Mouse (Mus musculus): ENCODE results near the gene 1700080O16Rik.

The 1700080O16Rik gene

DNA sequence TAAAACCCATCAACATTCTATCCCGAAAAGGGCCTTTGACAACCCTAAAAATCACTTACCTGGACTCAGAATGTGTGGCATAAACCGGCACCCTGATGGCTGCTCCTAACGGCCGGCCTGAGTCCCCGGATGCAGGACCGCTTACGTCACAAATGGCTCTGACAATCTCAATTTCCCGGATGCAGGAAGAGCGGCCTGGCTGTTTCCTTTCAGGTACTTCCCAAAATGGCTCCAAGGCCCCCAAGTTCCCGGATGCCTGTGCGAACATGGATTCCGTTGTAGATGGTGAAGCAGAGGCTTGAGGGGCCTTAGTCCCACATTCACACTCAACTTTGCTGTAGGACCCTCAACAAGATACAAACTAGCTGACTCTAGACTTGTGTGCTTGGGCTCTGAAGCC, at the start of gene 1700080O16Rik:
TSS of gene 1700080O16Rik (minus strand) at position 101 of the 400 bp plus-strand sequence.
- DNase-seq = no peak

DNA sequence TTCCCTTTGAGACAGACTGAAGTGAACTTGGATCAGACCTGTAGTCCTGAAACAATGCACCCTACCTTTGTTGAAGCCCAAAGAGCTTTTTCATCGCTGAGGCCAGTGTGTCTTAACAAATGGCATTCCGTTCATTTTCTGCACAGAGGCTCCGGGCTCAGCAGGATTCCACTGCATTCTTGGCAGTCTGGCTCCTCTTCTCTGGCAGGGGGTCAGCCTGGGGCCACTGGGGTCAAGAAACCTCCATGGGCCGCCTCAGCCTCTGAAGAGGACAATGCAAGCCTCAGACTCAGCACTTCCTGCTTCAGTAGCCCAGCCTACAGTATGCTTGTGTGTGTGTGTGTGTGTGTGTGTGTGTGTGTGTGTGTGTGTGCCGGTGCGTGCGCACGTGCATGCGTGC, 45.1 kb upstream of the 1700080O16Rik start:
- DNase-seq = no peak

DNA sequence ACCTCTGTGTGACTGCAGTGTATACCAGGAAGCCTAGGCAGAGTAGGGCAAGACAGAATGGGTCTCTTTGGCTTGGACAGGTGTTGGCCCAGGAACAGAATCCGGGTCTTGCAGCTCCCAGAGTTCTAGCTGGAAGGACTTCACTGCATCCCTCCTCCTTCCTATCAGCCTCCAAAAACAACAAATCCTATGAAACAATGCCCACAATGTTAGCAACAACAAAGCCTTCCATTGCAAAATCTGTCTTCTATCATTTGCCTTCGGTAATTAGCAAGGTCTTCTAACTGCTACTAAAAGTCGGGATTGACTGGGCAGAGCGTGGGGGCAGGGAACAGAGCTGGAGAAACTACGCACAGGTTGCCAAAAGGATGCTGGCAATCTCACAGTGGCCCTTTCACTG, 27.5 kb upstream of the 1700080O16Rik start:
- no peak for DNase-seq

DNA sequence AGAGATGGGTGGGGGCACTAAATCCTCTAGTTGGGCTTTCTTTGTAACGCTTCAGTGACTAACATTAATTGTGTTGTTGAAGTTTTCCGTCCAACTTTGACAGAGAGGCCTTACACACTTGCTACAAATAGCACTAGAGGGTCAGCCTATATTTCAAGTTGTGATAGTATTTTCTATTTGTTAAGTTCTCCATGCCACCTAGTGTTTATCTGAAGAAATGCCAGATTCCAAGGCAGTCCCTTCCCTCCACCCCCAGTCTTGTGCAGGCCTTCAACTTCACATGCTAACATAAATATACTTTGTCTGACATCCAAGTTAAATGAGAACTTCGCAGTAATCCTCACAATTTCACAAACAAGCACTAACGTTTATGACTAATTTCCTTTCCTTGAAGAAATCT, 26.9 kb upstream of the 1700080O16Rik start:
- DNase-seq = no peak

DNA sequence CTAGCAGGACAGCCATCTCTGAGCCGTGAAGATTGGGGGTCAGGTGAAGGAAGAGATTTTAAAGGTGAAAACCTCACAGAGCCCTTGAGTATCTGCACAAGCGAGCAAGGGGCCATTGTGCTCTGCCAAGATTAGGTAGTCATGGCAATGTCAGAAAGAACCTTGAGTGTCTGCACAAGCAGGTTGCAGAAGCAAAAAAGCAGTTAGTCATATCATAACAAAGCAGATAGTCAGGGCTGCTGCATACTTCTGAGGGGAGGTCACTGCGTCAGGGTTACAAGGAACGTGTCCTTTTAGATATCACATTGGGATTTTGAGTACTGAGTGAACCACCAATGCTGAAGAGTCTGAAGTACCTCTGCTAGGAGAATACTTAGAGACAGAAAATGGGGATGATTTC, 3.8 kb upstream of the 1700080O16Rik start:
- no peak for DNase-seq

DNA sequence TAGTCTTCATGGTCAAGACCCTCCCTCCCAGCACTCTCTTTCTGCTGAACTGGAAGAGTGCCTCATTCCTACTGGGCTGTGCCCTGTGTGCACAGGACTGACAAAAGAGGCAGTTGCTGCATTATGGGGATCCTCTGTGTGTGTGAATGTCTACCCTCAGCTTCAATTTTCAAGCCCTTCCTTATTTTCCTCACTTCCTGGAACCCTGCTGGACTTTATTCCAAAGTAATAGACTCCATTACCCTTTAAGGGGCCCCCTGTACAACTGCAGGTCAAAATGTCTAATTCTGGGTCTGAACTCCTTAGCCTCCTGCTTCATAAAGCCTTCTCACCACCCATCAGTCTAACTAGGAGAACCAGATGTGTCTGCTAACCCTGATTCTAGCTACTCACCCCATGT, 2.0 kb upstream of the 1700080O16Rik start:
- DNase-seq = no peak

DNA sequence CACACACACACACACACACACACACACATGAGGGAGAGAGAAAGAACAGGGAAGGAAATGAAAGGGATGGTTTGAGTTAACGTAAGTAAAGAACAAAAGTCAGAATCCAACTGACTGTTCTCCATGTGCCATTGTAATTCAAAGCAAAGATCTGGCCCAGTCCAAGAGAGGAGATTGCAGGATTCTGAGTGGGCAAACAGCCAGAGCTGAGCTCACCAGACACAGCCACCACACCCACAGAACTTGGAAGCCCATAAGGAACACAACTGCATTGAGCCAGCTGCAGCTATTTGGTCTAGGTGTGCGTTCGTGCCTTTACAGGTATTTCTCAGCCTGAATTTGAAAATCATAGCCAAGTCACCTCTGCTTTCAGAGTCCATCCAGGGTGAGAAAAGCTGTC, 24.5 kb downstream of the 1700080O16Rik start:
- DNase-seq = no peak

DNA sequence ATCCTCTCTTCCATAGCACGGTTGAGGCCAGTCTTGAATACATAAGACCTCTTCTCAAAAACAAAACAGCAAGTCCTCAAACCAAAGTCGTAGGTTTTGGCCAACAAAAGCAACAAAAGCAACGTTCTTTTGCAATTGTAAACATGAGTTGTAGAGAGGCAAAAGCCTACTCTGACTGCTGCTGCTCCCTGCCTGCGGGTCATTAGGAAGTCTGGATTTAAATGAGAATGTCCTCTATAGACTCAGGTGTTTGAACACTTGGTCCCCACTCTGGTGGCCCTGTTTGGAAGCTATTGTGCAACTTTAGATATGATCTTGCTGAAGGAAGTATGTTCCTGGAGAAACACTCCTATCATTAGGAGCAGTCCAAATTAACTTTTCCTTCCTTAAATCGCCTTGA, 34.5 kb downstream of the 1700080O16Rik start:
- no peak for DNase-seq

DNA sequence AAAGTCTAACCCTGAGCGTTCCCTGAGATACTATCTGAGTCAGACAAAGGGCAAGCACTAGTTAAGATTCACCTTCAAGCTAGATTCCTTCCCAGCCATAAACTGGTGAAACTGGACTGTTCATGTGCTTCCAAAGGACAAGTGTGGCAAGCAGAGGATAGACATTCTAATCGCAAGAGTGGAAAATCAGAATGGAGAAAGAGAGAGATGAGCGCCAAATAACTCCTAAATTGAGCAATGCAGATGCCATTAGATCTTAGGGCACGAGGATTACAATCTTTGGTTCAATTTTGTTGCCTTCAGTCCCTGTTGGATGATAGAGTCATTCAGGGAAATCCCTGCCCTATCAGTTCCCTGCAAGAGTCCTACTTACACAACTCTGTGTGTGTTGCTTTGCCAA, 53.5 kb downstream of the 1700080O16Rik start:
- DNase-seq = no peak

Measured in cerebellum, adult 8-10 months (tissue).